Mouse (Mus musculus): Measurements from ENCODE around the gene Dusp23.

Gene Dusp23

GRCm38 (mm10) chr1:172619235-172619634, 13.5 kb downstream of the Dusp23 start:
- peak; percentile 65 to 78 for DNase-seq

DNA sequence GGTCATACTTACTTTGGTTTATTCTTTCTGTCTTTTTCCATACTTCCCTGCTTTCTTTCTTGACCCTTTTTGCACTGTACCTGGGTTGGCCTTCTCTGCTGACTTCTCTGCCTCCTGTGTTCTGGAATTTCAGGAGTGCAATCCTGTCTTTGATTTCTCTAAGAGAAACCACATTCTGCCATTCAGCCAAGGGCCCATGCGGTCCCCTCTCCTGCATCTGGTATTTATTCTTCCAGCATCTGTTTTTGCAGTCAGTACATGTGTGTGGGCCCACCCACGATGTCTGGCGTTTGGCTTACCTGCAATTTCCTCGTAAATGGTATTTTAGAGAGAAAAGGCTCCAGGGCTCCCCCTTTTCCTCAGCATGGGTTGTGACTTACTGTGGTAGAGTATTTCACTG, 14.6 kb downstream of the Dusp23 start:
- no peak for DNase-seq

GRCm38 (mm10) chr1:172617365-172618076, 15.2 kb downstream of the Dusp23 start:
- no peak for DNase-seq

DNA sequence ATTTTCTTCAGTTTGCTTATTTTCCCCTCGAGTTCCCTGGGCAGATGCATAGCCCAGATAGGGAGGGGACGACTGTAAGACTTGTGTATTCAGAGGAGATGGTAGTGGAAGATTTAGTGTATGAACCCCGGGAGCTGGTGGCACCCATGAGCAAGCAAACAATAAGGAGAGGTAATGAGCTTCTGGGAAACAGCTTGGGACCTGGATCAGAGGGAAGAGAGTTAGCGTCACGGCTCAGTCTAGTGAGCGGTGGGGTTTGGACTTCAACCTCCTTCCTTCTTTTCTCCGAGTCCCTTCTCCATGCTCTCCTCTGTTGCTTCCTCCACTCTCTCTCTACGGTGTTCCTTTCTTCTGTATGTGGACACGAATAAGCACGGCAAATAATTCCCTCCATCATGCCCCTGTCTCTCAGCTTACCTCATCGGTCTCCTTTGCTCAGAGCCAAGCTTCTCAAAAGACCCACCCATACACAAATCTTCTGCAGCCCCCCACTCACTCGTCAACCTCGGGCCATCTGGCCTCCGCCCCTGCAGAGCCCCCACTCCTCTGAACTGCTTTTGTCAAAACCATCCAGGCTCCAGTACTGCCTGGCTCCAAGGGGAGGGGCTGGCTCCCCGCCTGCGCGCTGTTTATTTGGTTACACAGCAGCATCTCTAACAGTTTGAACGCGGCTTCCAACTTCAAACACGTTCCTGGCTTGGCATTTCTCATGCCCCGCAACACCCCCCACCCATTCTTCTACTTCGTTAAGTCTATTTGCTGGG, 16.0 kb downstream of the Dusp23 start:
- DNase-seq: no peak

GRCm38 (mm10) chr1:172615412-172615811, 17.4 kb downstream of the Dusp23 start:
- DNase-seq: no peak

GRCm38 (mm10) chr1:172614654-172615053, 18.1 kb downstream of the Dusp23 start:
- DNase-seq: no peak

GRCm38 (mm10) chr1:172612745-172613144, 20.0 kb downstream of the Dusp23 start:
- DNase-seq: no peak

DNA sequence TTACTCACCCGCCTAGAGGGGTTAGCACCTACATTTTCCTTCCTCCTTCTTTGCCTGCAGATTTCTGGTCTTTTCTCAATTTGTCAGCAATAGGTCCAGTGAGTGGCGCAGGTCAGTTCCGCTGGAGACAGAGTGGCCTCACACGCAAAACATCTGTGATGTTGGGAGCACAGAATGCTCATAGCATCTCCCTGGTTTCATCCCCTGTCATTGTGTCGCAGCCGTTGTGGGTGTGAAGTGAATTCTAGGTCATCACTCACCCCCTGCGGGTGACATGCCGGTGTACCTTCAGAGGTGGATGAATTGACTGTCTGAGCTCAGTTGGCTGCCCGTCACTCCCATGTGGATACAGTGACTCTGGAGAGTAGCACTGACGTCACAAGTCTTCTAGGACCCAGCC, 21.5 kb downstream of the Dusp23 start:
- DNase-seq: no peak

GRCm38 (mm10) chr1:172602326-172602725, 30.4 kb downstream of the Dusp23 start, which contains the start of gene Fcrl6:
Gene Fcrl6 (minus strand): TSS chr1:172602551.
- no peak for DNase-seq

GRCm38 (mm10) chr1:172594495-172594894, 38.3 kb downstream of the Dusp23 start:
- DNase-seq: peak; percentile 37 to 56

DNA sequence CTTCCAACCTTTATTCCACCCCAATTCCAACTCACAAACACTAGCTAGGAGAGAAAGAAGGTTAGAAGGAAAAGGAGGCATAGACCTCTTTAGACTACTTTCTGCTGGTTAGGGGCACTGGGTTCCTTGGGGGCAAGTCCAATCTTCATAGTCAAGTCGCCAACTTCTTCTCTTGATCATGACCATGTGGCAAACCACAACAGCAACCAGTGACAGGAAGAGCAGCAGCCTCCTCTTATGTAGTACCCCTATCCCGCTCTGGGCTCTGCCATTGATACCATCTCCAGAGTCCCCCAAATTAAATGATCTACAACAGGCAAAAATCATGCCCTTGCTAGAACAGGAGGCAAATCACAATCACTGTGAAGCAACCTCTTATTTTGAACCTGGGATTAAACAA, 38.8 kb downstream of the Dusp23 start:
- DNase-seq: no peak

- no peak for DNase-seq
Measured at GRCm38 (mm10) chr1:172593321-172593720, 39.4 kb downstream of the Dusp23 start.

- peak in 1 of 2 experiments; percentile 30 for DNase-seq
Measured at GRCm38 (mm10) chr1:172590385-172590784, 42.4 kb downstream of the Dusp23 start, which contains the start of gene Slamf8. Gene Slamf8 (minus strand): TSS chr1:172590568.

GRCm38 (mm10) chr1:172585612-172586567, 46.9 kb downstream of the Dusp23 start:
- DNase-seq: no peak

DNA sequence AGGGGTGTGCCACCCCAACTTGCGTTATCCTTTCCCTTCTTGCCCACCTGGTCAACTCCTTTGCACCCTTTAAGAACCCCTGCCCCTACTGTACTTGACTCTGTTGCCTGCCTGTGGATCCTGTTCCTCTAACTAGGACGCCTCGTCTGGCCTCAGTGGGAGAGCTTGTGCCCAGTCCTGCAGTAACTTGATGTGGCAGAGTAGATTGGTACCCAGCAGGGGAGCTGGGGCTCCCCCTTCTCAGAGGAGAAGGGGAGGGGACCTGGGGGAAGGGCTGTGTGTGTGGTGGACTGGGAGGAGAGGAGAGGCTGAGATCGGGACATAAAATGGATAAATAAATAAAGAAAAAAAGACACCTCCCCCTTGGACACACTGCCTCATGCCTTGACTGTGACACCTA, 47.7 kb downstream of the Dusp23 start:
- no peak for DNase-seq

- DNase-seq: no peak
Measured at GRCm38 (mm10) chr1:172584271-172584670, 48.5 kb downstream of the Dusp23 start.

DNA sequence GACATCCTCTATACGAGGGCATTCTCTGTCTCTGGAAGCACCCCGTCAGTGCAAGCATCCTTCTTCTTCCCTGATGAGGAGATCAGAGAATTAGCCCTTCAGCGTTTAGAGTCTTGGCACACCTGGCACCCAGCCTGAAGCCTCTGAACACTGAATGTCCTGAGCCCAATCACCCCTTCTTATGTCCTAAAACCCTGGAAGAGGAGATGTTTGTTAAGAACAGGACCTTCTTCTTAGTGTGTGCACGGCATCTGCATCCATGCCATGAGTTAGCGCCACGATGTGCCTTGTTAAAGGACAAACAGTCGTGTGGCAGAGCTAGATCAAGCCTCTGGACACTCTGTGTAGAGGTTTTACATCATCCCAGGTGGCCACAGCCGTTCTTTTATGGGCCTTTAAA, 50.3 kb downstream of the Dusp23 start:
- DNase-seq: no peak
